Mouse (Mus musculus): ENCODE data around the gene Robo3.

Gene Robo3

DNA sequence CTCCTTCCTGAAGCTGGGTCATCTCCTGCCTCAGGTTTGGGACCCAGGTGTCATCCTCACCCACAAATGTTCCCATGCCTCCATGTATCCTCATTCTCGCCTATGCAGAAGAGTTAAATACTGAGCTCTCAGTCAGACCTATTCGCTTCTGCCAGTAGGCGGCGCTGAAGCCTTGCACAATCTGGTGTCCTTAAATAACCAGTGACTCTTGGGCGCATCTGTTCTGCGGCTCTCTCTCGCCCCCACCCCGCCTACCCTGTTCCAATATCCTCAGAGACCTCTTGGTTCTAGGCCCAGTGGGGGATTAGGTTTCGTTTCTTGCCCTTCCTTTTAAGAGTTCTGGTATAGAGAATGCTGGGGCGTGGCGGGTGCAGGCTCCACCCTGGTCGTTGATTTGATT is 2.5 kb downstream of the Robo3 start:
- DNase-seq (ENCODE audit: low spot score in 2 of 2) = peak; percentile 59 to 70

DNA sequence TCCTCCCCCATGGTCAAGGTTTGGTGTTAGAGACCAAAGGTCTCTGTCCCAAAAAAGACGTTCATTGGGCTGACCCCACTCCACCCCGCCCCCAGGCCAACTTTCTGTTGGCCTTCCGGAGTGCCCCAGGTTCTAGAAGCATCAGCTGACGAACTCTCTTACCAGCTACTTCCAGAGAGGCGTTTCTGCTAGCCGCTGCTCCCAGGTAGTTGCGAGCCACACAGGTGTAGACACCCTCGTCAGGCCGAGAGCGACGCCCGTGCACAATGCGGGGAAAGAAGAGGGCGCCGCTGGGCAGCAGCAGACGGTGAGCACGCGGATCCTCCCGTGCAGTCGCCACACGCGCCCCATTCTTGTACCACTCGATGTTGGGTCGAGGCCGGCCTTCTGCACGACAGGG is 3.7 kb downstream of the Robo3 start:
- DNase-seq (ENCODE audit: low spot score in 2 of 2) = no peak

DNA sequence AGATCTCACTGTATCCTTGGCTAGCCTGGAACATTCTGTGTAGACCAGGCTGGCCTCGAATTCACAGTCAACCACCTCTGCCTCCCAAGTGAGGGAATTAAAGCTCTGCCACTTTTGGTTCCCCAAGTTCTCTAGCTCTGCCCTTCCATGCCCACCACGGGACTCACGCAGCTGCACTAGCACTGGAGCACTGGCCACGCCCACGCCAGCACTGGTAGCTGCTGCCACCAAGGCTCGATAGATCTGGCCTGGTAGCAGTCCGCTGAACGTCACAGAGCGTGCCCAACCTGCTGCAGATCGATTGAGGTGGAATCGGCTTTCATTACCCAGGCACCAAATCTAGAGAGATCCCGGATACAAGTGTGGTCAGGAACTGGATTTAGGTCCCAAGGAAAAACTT is 11.8 kb downstream of the Robo3 start:
- DNase-seq (ENCODE audit: low spot score in 2 of 2) = peak; percentile 22 to 33

DNA sequence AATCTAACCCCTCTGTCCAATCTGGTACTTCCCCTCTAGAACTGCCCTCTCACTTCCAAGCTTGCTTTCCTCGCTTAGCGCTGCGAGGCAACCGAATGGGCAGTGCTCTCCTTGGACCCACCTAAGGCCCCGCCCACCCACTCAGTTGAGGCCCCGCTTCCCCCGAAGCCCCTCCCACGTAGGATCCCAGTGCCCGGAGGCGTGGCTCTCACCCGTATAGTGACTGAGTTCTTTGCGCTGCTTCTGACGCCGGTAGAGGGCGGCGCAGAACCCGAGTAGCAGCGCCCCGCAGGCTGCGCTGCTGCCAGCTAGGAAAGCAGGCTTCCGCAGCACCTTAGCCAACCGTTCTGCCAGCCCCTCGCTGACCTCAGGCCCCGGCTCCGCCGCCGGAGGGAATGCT is 12.4 kb downstream of the Robo3 start:
- DNase-seq (ENCODE audit: low spot score in 2 of 2) = peak; percentile 78 to 79

DNA sequence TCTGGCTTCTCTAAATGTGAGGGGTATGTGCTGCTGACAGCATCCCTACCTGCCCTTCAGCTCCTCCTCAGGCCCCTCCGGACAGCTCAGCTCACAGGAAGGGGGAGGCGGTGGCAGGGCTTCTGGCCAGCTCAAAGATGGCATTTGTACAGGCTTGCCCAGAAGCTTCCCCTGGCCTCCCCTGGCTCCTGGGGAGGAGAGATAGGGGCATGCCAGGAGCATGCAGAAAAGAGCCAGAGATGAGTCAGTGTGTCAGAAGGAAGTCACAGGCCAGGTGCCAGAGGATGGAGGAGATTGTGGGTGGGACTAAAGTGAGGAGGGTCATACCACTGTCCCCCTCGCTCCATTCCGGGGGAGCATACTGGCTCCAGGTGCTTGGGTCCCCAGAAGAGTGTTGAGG is 14.3 kb downstream of the Robo3 start:
- no peak for DNase-seq (ENCODE audit: low spot score in 2 of 2)

- DNase-seq (ENCODE audit: low spot score in 2 of 2) = no peak
Observed at GRCm38 (mm10) chr9:37414666-37415065, 18.4 kb downstream of the Robo3 start.

DNA sequence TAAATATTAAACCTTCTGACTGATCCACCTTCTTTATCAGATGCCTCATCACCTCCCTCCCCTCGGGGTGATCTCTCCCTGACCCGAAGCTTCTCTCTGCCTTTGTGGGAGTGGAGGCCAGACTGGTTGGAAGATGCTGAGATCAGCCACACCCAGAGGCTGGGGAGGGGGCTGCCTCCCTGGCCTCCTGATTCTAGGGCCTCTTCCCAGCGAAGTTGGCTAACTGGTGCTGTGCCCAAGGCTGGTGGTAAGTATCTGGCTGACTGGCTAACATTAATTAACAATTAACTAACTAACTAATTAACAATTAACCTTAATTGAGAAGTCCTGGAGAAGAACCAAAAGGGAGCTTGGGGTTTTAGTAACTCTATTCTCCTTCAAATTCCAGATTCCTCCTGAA is 20.1 kb downstream of the Robo3 start:
- no peak for DNase-seq (ENCODE audit: low spot score in 2 of 2)

- DNase-seq (ENCODE audit: low spot score in 2 of 2) = no peak
Observed at GRCm38 (mm10) chr9:37409698-37410445, 23.2 kb downstream of the Robo3 start.

- DNase-seq (ENCODE audit: low spot score in 2 of 2) = no peak
Observed at GRCm38 (mm10) chr9:37407850-37408502, 25.1 kb downstream of the Robo3 start.

DNA sequence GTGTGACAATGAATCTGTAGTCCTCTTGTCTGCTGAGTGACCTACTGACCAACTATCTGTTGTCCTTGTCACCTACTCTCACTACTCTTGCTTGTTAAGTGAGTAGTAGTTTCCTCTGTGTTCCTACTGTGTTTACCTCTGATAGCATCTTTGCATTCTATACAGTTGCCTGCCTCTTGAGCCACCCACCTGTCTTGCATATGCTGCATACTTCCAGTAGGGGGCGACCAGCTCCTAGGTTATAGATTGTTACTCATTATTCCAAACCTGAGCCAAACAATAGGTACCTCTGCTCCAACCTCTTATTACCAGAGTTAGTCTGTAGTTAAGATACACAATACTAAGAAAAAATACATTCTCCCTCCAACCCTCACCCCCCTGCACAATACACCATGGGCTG is 26.7 kb downstream of the Robo3 start:
- DNase-seq (ENCODE audit: low spot score in 2 of 2) = no peak

DNA sequence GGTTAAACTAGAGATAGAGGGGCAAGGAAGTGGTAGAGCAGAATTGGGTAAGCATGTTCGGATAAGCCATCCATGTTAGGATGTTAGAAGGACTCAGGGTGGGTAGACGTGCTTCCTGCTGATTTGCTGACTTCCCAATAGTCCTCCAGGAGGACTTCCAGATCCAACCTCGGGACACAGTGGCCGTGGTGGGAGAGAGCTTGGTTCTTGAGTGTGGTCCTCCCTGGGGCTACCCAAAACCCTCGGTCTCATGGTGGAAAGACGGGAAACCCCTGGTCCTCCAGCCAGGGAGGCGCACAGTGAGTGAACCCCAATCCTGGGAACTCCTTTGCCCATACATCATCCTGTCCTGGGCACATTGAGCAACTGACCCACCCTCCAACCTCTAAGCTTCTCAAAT is 30.0 kb downstream of the Robo3 start:
- no peak for DNase-seq (ENCODE audit: low spot score in 2 of 2)

GRCm38 (mm10) chr9:37402501-37402900 is 30.5 kb downstream of the Robo3 start:
- no peak for DNase-seq (ENCODE audit: low spot score in 2 of 2)

GRCm38 (mm10) chr9:37401802-37402201 is 31.2 kb downstream of the Robo3 start, which contains the start of gene Robo4:
Gene Robo4, plus strand, starts transcription at chr9:37401897.
- no peak for DNase-seq (ENCODE audit: low spot score in 2 of 2)

- no peak for DNase-seq (ENCODE audit: low spot score in 2 of 2)
Observed at GRCm38 (mm10) chr9:37400585-37400984, 32.5 kb downstream of the Robo3 start.

- DNase-seq (ENCODE audit: low spot score in 2 of 2) = no peak
Observed at GRCm38 (mm10) chr9:37393482-37394131, 39.4 kb downstream of the Robo3 start.

DNA sequence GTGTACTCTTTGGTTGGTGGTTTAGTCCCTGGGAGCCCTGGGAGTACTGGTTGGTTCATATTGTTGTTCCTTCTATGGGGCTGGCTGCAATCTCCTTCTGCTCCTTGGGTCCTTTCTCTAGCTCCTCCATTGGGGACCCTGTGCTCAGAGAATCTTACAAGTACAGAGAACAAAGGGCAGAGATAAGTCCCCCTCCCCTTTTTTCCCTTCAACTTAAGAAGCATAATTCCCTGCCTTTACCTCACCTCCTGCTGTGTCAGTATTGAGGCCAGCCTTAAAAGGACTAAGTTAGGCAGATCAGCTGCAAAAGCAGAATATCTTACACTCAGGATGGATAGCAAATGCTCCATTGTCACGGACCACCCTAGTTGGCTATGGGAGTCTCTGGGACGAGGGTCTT is 41.0 kb downstream of the Robo3 start:
- no peak for DNase-seq (ENCODE audit: low spot score in 2 of 2)

- DNase-seq (ENCODE audit: low spot score in 2 of 2) = no peak
Observed at GRCm38 (mm10) chr9:37390891-37391290, 42.2 kb downstream of the Robo3 start.

DNA sequence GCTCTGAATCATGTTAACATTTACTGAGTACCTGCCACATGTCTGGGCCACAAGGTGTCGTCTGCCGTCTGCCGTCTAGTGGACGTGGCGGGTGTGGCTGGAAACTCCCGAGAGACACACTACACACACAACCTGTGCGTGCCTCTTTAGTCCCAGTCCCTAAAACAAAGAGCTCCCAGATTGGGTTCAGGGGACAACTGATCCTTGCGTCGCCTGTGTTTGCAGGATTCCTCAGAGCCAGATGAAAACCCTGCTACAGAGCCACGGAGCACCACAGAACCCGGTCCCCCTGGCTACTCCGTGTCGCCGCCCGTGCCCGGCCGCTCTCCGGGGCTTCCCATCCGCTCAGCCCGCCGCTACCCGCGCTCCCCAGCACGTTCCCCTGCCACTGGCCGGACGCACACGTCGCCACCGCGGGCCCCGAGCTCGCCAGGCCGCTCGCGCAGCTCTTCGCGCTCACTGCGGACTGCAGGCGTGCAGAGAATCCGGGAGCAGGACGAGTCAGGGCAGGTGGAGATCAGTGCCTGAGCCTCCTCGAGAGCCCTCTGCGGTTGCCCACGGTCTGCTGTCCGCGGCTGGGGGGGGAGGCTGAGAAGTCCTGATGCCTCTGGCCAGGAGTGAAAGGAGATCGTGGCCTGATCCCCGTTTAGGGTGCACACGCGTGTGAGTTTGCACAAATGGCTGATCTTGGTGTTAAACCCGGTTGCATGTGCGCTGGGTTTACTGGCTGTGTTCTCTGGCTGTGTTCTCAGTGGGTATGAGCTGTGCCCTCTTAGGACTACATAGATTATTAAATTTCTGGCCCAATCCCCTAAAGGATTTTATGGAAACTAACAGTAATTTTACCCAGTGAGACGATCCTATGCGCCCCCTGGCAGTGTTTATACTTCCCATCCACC is 48.5 kb downstream of the Robo3 start:
- no peak for DNase-seq (ENCODE audit: low spot score in 2 of 2)

GRCm38 (mm10) chr9:37383161-37383560 is 49.9 kb downstream of the Robo3 start:
- DNase-seq (ENCODE audit: low spot score in 2 of 2) = no peak

- DNase-seq (ENCODE audit: low spot score in 2 of 2) = no peak
Observed at GRCm38 (mm10) chr9:37375718-37376117, 57.3 kb downstream of the Robo3 start.

DNA sequence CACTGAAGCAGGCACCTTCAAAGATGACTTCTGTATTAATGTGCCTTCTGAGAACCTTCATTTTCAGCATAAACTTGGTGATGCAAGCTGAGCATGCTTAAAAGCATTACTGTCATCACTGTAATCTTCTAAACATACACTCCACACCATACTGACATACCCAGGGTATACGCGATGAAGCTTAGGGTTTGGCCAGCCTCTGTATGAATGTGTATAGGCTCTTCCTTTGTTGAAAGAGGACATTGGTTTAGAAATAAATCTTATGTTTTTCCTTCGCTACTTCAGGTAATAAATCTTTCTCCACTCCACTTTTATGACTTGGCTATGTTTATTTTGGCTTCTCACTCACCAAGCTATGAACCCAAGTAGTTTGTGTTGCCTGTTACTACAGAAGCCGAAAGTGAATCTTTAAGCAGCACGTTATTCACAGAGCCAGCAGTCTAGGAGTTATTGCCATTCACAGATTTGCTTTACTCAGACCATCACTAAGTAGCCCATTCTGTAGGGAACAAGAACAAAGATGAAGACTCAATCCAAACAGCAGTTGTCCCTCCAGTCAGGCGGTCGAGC is 61.7 kb downstream of the Robo3 start:
- DNase-seq (ENCODE audit: low spot score in 2 of 2) = no peak

GRCm38 (mm10) chr9:37368860-37369259 is 64.2 kb downstream of the Robo3 start:
- DNase-seq (ENCODE audit: low spot score in 2 of 2) = no peak

Data from spleen, postnatal 36 days (tissue).